Mouse (Mus musculus): ENCODE results near the gene Adam10.

Adam10 gene

GRCm38 (mm10) chr9:70760974-70761373 is 82.2 kb downstream of the Adam10 start:
- in situ Hi-C loops (cut with MboI; ENCODE audit: low sequenced_read_pairs): no loop called here

DNA sequence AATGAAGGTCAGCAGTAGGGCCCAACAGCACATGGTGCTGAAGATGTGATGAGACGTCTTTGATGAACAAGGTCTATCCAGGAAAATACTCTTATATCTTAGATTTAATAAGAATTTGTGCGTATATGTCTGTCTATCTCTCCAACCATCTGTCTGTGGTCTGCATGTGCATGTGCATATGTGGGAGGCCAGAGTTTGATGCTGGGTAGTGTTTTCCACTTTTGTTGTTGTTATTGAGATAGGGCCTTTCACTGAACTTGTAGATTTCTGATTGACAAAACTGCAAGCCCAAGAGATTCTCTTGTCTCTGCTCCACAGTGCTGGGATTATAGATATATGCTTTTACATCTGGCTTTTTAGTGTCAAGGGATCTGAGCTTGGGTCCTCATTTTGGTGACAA is 96.7 kb downstream of the Adam10 start:
- in situ Hi-C loops (cut with MboI; ENCODE audit: low sequenced_read_pairs): no loop called here

- in situ Hi-C loops (cut with MboI; ENCODE audit: low sequenced_read_pairs): no loop called here
These were observed 103.4 kb downstream of the Adam10 start for GRCm38 (mm10) chr9:70782191-70782590.

DNA sequence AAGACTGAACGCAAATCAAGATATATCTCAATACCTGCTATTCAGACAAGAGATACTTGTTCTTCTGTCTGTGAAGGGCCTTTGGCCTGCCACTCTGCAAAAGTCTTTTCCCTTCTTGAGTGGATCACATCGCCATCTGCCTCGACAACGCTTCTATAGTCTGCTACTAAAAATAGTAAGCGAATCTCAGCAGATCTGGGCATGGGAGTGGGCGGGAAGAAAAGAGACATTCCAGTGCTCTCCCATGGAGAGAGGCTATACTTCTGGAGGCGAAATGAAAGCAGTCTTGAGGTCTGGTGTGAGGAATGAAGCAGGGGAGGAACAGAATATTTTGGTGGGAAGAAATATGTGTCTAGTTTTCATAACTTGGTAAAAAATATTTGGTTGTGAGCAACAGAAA is 109.9 kb downstream of the Adam10 start:
- in situ Hi-C loops (cut with MboI; ENCODE audit: low sequenced_read_pairs): no loop called here

- in situ Hi-C loops (cut with MboI; ENCODE audit: low sequenced_read_pairs): no loop called here
These were observed 111.8 kb downstream of the Adam10 start for GRCm38 (mm10) chr9:70790621-70791020.

GRCm38 (mm10) chr9:70794643-70795438 is 116.0 kb downstream of the Adam10 start:
- in situ Hi-C loops (cut with MboI; ENCODE audit: low sequenced_read_pairs): no loop called here

GRCm38 (mm10) chr9:70795439-70795757 is 116.6 kb downstream of the Adam10 start:
- in situ Hi-C loops (cut with MboI; ENCODE audit: low sequenced_read_pairs): no loop called here

DNA sequence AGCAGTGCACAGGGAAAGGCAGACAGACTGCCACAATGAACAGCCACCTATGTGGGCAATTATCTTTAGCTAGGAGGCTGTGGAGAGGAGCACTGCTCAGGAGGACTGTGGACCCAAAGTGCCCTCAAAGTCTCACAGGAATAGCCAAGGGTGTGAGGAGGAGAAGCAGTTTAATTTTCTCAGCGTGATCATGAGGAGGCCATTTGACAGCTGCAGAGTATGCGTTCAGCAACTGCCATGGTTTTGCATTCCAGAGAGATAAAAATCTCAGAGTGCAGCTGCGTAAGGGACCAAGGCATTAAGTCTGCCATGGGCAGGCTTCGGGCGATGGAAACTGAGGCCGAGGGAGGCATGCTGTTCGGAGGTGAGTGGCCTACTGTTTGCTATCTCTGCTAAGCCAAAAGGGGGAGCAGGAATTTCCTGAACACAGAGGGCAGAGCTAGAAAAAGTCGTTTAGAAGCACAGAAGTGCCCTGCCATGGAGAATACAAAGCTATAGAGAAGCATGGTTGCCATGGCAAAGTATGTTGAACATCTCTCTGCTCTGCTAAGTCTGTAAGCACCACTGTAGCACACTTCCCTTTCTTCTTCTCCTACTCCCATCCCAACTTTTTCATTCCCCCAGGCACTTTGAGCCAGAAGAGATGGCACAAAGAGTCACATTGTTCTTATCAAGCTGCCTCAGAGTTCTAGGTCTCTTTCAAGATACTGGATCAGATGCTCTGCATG is 122.0 kb downstream of the Adam10 start:
- in situ Hi-C loops (cut with MboI; ENCODE audit: low sequenced_read_pairs): no loop called here

GRCm38 (mm10) chr9:70801761-70802160 is 123.0 kb downstream of the Adam10 start:
- in situ Hi-C loops (cut with MboI; ENCODE audit: low sequenced_read_pairs): no loop called here

GRCm38 (mm10) chr9:70802816-70803215 is 124.0 kb downstream of the Adam10 start:
- in situ Hi-C loops (cut with MboI; ENCODE audit: low sequenced_read_pairs): no loop called here

- in situ Hi-C loops (cut with MboI; ENCODE audit: low sequenced_read_pairs): no loop called here
These were observed 127.3 kb downstream of the Adam10 start for GRCm38 (mm10) chr9:70806069-70806468.

GRCm38 (mm10) chr9:70807714-70808113 is 128.9 kb downstream of the Adam10 start:
- in situ Hi-C loops (cut with MboI; ENCODE audit: low sequenced_read_pairs): no loop called here

- in situ Hi-C loops (cut with MboI; ENCODE audit: low sequenced_read_pairs): no loop called here
These were observed 133.8 kb downstream of the Adam10 start for GRCm38 (mm10) chr9:70812551-70812950.

DNA sequence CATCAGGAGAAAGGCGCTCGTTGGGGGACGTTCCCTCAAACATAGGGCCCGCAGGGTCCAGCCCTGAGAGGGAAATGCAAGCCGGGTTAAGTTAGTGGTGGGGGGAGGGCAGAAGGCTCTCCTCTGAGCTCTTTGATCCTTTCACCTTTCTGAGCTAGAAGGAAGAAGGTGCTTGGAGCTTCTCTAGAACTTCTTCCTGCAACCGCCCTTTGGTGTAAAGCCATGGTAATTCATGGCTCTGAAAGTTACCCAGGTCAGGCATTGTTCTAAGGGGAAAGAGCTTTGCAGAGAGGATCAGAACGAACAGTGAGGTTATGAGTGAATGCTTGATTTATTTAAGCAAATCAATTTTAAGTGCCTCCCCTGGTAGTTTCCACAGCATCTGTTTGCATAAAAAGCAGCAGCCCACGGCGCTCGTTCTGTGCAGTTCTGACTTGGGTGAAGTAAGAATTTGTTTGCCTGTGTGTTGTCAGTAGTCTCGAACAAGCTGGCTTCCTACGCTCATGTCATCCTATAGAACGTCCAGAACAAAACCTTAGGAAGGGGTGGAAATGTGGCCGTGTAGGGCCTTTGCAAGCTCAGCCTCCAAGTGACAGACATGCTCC is 138.0 kb downstream of the Adam10 start:
- in situ Hi-C loops (cut with MboI; ENCODE audit: low sequenced_read_pairs): no loop called here

GRCm38 (mm10) chr9:70817396-70817795 is 138.6 kb downstream of the Adam10 start:
- in situ Hi-C loops (cut with MboI; ENCODE audit: low sequenced_read_pairs): no loop called here

- in situ Hi-C loops (cut with MboI; ENCODE audit: low sequenced_read_pairs): no loop called here
These were observed 139.9 kb downstream of the Adam10 start for GRCm38 (mm10) chr9:70818739-70819138.

- in situ Hi-C loops (cut with MboI; ENCODE audit: low sequenced_read_pairs): no loop called here
These were observed 145.3 kb downstream of the Adam10 start for GRCm38 (mm10) chr9:70824103-70824502.

DNA sequence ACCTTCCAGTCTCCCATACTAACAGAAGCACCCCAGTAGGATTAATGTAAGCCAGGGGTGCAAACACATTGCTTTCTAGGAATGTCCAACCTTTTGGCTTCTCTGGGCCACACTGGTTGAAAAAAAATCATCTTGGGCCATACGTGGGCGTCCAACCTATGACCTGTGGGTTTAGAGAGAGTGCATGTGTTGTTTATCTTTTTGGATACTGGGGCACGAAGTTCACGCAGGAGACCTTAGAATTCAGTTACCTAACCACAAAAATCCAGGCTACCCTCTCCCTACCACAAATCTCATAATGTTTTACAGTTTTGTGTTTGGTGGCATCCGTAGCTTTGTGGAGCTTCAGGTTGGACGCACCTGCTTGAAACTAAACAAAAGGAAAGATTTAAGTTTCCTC is 149.1 kb downstream of the Adam10 start:
- in situ Hi-C loops (cut with MboI; ENCODE audit: low sequenced_read_pairs): no loop called here
